Mouse (Mus musculus): ENCODE results near the gene 6430628N08Rik. TPM values are rescaled to one million over a fixed set of nuclear protein-coding genes. Genes with fewer than 3 reads are reported as not detected.

6430628N08Rik gene
- total RNA-seq, 1 experiment from 2014 or later, result not detected

- peak; percentile 36 for DNase-seq
Measured at GRCm38 (mm10) chr4:115886875-115887274, 3.6 kb upstream of the 6430628N08Rik start.

GRCm38 (mm10) chr4:115890066-115890465 lies 399 bp upstream of the 6430628N08Rik start:
- no peak for DNase-seq

- no peak for DNase-seq
Measured at GRCm38 (mm10) chr4:115894281-115894680, 3.8 kb downstream of the 6430628N08Rik start.

DNA sequence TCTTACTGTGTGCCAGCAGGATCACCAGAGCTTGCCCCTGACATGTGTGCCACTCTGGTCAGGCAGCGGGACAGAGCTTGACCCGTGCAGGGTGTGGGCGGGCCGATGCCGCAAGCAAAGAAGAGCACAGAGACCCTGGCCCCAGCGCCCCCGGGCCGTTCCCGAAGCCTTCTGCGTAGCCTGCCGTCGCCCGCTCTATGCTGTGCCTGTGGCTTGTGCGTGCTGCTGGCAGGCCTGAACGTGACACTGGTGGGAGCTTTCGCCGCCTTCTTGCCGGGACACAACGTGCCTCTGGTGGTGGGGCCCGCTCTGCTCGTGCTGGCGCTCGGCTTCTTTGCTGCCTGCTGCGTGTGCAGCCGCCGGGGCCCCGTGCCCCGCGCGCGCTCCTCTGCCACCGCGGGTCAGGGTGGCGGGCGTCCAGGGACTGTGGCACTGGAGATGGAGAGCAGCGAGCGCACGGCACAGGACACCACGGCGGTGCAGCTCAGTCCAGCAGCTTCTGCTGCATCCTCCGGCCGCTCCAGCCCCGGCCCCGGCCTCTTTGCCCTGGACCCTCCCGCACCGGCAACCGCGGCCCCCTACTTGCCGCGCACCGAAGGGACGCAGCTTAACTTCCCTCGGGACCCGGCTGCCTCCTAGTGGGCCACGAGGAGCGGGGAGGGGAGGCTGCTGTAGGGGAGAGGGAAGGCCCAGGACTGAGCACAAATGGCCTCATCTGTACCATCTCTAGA lies 7.6 kb downstream of the 6430628N08Rik start:
- DNase-seq, result peak; percentile 44

DNA sequence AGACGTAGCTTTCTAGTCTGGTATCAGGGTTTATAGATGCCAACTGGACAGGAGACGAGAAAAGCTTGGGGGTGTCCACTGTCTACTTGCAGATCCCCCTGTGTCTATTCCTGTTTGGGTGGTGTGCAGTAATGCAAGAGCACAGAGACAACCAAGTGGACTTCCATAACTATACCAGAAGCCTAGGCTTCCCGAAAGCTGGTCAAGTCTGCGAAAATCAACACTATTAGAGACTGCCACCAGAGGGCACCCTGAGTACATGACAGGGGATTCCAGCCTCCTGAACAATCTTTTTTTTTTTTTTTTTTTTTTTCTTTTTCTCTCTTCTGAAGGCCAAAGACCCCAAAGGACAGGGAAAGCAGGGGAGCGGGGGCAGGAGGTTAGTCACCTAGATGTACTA lies 12.4 kb downstream of the 6430628N08Rik start:
- DNase-seq, result peak; percentile 88

- DNase-seq, result no peak
Measured at GRCm38 (mm10) chr4:115904375-115904774, 13.9 kb downstream of the 6430628N08Rik start.

DNA sequence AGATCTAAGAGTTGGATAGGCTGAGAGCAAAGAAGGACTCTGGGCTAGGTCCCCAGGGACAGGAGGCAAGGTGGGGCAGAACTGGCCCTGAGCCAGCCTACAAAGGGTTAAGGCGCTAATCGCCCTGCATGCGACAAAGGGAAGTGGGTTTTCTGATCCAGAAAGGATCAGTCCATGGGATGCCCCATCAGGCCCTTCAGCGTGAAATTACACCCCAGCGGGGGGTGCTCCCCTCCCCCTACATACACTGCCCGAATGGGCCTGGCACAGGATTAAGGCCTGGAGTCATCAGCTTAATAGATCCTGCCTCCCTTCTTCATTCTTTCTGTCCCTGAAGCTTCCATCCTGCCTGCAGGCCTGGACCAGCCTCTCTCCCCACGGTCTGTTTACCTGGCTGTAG lies 15.2 kb downstream of the 6430628N08Rik start:
- DNase-seq, result no peak

- no peak for DNase-seq
Measured at GRCm38 (mm10) chr4:115906791-115907190, 16.3 kb downstream of the 6430628N08Rik start.

DNA sequence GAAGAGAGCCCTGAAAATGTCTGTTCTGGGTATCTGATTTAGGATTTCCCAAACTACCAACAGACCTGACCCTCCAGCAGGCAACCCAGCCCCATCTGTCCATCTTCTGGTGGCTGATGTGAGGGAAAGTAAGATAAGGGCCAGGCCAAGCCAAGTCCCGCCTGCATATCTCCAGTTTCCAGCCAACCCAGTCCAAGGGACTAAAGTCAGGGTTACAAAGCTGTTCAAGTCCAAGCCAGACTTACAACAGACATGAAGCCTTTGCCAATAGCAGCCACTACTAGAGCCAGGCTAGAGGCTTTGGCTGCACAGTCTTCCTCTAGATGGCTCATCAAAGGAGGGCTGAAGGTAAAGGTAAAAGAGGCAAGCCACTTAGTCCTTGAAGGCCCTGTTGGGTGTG lies 17.5 kb downstream of the 6430628N08Rik start:
- peak; percentile 34 for DNase-seq

DNA sequence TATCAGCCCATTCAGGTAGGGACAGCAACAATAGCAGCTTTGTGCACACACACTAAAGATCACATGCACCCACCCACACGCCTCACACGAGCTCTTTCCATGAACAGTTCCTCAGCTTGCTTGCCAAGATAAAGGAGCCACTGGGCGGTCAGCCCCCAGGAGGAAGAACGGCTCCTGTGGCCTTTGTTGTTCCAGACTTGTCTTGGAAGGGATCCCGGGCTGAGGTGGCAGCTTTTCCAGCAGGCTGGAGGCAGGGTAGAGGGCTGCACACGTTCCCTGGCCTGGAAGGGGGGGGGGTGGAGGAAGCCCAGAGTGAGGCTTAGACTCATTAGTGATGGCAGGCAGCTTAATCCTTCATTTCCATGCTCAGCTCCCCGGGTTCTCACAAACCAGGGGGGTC lies 18.2 kb downstream of the 6430628N08Rik start:
- DNase-seq, result peak; percentile 42

- no peak for DNase-seq
Measured at GRCm38 (mm10) chr4:115911586-115911985, 21.1 kb downstream of the 6430628N08Rik start.

DNA sequence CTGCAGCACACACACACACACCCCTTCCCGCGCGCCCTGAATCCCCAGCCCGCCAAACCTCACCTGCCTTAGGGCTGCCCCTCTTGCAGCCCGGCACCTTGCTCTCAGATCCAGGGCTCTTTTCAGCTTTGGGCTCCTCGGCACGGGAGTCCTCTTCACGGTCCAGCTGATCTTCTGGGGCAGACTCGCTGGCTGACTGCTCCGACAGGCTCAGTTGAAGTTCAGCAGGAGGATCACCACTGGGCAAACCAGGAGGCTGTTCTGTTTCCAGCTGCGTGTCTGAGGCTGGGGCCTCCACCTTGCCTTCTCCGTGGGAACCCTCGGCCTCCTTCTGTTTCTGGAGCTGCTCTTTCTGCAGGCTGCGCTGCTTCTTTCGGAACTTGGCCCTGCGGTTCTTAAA lies 29.4 kb downstream of the 6430628N08Rik start:
- DNase-seq, result no peak

DNA sequence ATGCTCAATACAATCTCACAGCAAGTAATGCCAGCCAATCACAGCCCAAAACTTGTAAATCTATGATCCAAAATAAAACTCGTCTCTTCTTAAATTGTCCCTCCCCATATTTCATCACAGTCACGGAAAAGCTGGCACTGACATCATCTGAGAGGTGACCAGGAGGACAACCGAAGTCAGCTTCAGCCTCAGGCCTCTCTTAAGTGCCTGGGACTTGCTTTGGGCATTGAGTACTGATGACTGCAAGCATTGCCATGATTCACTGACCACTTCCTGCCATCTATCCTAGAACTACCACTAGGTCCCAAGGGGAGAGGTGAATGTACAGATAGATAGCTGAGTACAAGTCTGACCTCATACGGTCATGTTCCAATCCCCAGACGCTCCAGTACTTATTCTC lies 32.2 kb downstream of the 6430628N08Rik start:
- DNase-seq, result no peak

DNA sequence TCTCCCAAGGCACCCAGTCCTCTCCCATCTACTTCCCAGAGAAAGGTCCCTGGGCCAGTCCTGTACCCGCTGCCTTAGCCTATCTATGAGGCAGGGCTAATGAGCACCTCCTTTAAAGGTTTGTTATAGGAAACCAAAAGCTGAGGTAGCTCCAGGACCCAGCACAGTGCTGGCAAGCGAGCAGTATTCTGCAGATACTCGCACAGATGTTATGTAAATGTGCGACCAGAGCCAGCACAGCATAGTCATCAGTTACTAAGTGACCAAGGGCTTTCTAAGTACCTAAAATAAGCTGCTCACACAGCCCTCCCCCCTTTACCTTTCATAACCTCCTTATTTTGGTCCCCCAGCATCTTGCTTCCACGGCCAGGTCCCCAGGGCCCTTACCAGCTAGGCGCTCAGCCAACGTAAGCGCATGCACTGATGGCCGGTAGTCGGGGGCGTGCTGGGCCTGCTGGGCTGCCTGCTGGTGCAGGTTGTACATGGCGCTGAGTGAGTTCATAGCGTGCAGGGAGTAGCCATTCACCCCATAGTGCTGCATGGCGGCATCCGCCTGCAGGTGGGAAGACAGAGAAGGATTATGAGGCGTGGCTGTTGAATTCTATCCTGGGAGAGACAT lies 32.9 kb downstream of the 6430628N08Rik start:
- DNase-seq, result no peak

DNA sequence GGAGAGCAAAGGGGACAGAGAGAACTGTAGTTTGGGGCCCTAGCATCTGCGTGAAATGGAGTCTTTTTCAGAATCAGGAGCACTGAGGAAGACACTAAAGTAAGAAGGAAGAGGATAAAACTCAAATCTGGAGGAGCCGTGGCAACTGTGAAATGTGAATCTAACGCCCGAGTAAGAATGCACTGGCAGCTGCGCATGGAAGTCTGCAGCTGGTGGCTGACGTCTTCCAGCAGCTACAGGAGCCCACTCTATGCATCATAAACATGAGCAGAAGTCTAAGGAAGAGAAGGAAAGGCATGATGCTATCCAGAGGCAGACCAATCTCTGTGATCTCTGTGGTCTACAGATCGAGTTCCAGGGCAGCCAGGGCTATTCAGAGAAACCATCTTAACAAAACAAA lies 37.2 kb downstream of the 6430628N08Rik start:
- DNase-seq, result no peak

- DNase-seq, result no peak
Measured at GRCm38 (mm10) chr4:115931556-115932088, 41.2 kb downstream of the 6430628N08Rik start.

DNA sequence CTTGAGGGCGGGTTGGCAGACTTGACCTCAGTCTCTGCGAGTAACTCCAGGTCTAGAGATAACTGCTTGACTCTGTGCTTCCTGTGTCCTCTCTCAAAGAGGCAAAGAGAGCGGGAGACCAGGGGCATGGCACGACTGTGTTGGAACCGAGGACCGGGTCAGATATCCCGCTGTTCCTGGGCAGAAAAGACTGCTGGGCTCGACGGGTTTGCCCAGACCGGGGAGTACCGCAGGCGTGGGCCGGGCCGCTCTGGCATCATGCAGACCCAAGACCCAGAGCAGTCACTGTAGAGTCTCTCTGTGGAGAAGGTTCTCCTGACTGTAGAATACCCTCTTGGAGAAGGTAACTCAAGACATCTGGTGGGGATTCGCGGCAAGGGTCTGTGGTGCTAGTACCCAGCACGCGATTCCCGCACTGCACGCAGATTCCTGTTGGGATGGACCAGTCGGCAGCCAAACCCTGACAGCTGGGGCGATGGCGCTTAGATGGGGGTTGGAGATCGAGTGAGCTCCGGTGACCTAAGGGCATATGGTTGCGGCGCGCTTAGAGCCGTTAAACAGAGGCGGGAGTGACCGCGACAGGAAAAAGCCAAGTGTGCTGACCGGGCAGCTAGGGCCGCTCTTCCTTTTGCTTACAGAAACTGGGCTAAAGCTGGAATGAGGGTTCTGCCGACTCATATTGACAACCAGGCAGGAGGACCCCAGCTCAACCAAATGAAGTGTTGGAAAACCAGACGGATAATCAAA lies 45.5 kb downstream of the 6430628N08Rik start:
- no peak for DNase-seq

GRCm38 (mm10) chr4:115936646-115937045 lies 46.2 kb downstream of the 6430628N08Rik start:
- DNase-seq, result peak; percentile 29

DNA sequence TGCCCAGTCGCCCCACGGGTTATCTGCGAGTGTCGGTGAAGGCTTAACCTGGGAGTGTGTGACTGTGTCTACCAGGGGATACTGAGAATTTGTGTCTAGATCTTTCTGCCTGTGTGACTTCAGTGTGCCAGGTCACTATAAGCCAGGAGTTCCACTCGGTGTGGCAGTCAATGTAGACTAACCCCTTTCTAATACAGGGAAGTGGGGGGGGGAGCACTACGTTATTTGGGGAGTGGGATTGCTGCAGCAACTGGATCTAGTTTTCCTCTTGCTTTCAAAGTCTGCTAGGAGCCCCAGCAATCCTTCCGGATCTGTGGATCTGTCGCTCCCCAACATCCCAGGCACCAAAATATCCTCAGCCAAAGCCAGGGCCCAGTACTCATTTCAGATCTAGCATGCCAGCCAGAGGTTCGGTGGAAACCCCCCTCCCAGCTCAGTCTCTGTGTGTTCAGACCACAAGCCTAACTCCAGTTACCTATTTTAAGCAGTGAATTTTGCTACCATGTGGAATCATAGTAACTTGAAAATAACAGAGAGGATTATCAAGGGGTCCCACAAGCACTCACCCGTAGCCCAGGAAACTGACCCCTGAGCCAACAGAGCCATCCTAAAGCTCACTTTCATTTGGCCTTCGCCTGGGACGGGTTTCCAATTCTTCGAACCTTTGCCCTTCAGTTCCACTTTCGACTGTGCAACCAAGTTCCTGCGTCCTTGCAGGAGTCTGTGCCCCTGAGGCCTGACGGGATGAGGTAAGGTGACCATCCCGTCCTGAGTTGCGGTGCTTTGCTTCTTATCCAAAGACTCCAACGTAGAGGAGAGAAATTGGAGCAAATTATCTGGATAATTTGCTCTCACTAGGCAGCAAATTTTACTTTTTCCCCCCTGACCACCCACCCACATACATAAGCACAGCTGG lies 46.9 kb downstream of the 6430628N08Rik start:
- DNase-seq, result no peak

GRCm38 (mm10) chr4:115938276-115939160 lies 48.1 kb downstream of the 6430628N08Rik start:
- no peak for DNase-seq

All from adrenal gland, postnatal 14 days (tissue).